Mouse (Mus musculus): Measurements from ENCODE around the gene Tomm34. TPM values are rescaled to one million over a fixed set of nuclear protein-coding genes. Genes with fewer than 3 reads are reported as not detected.

Gene Tomm34
- polyA plus RNA-seq, 1 experiment from 2014 or later = 20.5 TPM

- no peak for TF ChIP-seq EP300 (optimal IDR thresholded peaks at IDR 0.05)
- TF ChIP-seq CTCF (IDR thresholded peaks at IDR 0.05; ENCODE audit: low read depth) = no peak
- Histone ChIP-seq H3K27me3 (ENCODE audit: control insufficient read depth, insufficient read depth, low read length) (no peaks in the 10 kb centered on the region), H3K9me3 (ENCODE audit: control insufficient read depth, low read length) (no peaks in the 10 kb centered on the region), H3K27ac (replicated peaks) (no peak overlapping the region), H3K36me3 (ENCODE audit: control insufficient read depth, insufficient read depth, low read length) (peaks cover 42% of the 10 kb centered on the region), H3K4me1 (replicated peaks; ENCODE audit: control insufficient read depth, insufficient read depth) (no peaks in the 10 kb centered on the region), H3K9ac (ENCODE audit: low read length) (no peak overlapping the region), H3K4me3 (ENCODE audit: low read depth, low read length) (no peak overlapping the region), H3K4me2 (replicated peaks; ENCODE audit: low read depth) (no peak overlapping the region)
- WGBS = 94% methylated on average over 8 of the region's 8 CpGs
- ATAC-seq (ENCODE audit: low FRiP score, low TSS enrichment) (no peak), DNase-seq (ENCODE audit: low spot score) (no peak)
Observed at GRCm38 (mm10) chr2:164059634-164060235, 11.2 kb downstream of the Tomm34 start.

- no peak for TF ChIP-seq EP300 (optimal IDR thresholded peaks at IDR 0.05)
- TF ChIP-seq CTCF (IDR thresholded peaks at IDR 0.05; ENCODE audit: low read depth) = no peak
Observed at GRCm38 (mm10) chr2:164054671-164055070, 16.3 kb downstream of the Tomm34 start.

GRCm38 (mm10) chr2:164053767-164054166, 17.2 kb downstream of the Tomm34 start:
- H3K4me3 ChIP-seq (ENCODE audit: low read depth, low read length) = no peak overlapping the region
- WGBS = 86% methylated on average over 8 of the region's 8 CpGs
- DNase-seq (ENCODE audit: low spot score) (no peak), ATAC-seq (ENCODE audit: low FRiP score, low TSS enrichment) (no peak)
- TF ChIP-seq EP300 (optimal IDR thresholded peaks at IDR 0.05) (no peak), CTCF (IDR thresholded peaks at IDR 0.05; ENCODE audit: low read depth) (no peak)
- no peaks in the 10 kb centered on the region for H3K4me1 ChIP-seq (replicated peaks; ENCODE audit: control insufficient read depth, insufficient read depth)
- no peak overlapping the region for H3K27ac ChIP-seq (replicated peaks)
- H3K4me2 ChIP-seq (replicated peaks; ENCODE audit: low read depth) = no peak overlapping the region
- H3K27me3 ChIP-seq (ENCODE audit: control insufficient read depth, insufficient read depth, low read length) = no peaks in the 10 kb centered on the region
- no peaks in the 10 kb centered on the region for H3K9me3 ChIP-seq (ENCODE audit: control insufficient read depth, low read length)
- no peak overlapping the region for H3K9ac ChIP-seq (ENCODE audit: low read length)
- peaks cover 36% of the 10 kb centered on the region for H3K36me3 ChIP-seq (ENCODE audit: control insufficient read depth, insufficient read depth, low read length)

More at GRCm38 (mm10) chr2:164054671-164055070, 16.3 kb downstream of the Tomm34 start:
- 97% methylated on average over 8 of the region's 8 CpGs for WGBS
- Histone ChIP-seq H3K4me2 (replicated peaks; ENCODE audit: low read depth) (no peak overlapping the region), H3K9me3 (ENCODE audit: control insufficient read depth, low read length) (no peaks in the 10 kb centered on the region), H3K4me1 (replicated peaks; ENCODE audit: control insufficient read depth, insufficient read depth) (no peaks in the 10 kb centered on the region), H3K9ac (ENCODE audit: low read length) (no peak overlapping the region), H3K4me3 (ENCODE audit: low read depth, low read length) (no peak overlapping the region), H3K36me3 (ENCODE audit: control insufficient read depth, insufficient read depth, low read length) (peaks cover 42% of the 10 kb centered on the region), H3K27ac (replicated peaks) (no peak overlapping the region), H3K27me3 (ENCODE audit: control insufficient read depth, insufficient read depth, low read length) (no peaks in the 10 kb centered on the region)
- DNase-seq (ENCODE audit: low spot score) (no peak), ATAC-seq (ENCODE audit: low FRiP score, low TSS enrichment) (no peak)

GRCm38 (mm10) chr2:164047197-164047690, 23.7 kb downstream of the Tomm34 start:
- no peak for TF ChIP-seq EP300 (optimal IDR thresholded peaks at IDR 0.05)
- TF ChIP-seq CTCF (IDR thresholded peaks at IDR 0.05; ENCODE audit: low read depth) = no peak
- Histone ChIP-seq H3K4me1 (replicated peaks; ENCODE audit: control insufficient read depth, insufficient read depth) (no peaks in the 10 kb centered on the region), H3K9me3 (ENCODE audit: control insufficient read depth, low read length) (no peaks in the 10 kb centered on the region), H3K27me3 (ENCODE audit: control insufficient read depth, insufficient read depth, low read length) (no peaks in the 10 kb centered on the region), H3K9ac (ENCODE audit: low read length) (no peak overlapping the region), H3K4me2 (replicated peaks; ENCODE audit: low read depth) (peak overlapping the region; percentile 39), H3K36me3 (ENCODE audit: control insufficient read depth, insufficient read depth, low read length) (0 out of 2 replicates have a peak, but pooled peaks cover under 1% of the 10 kb centered on the region), H3K27ac (replicated peaks) (no peak overlapping the region), H3K4me3 (ENCODE audit: low read depth, low read length) (peak overlapping the region; percentile 18; the same call in 1 of the 2 replicates)
- 3% methylated on average over 14 of the region's 16 CpGs for WGBS
- peak; percentile 93 for ATAC-seq (ENCODE audit: low FRiP score, low TSS enrichment)
- DNase-seq (ENCODE audit: low spot score) = peak; percentile 76

GRCm38 (mm10) chr2:164041523-164041922, 29.4 kb downstream of the Tomm34 start:
- Histone ChIP-seq H3K9me3 (ENCODE audit: control insufficient read depth, low read length) (no peaks in the 10 kb centered on the region), H3K4me2 (replicated peaks; ENCODE audit: low read depth) (no peak overlapping the region), H3K27ac (replicated peaks) (no peak overlapping the region), H3K9ac (ENCODE audit: low read length) (no peak overlapping the region), H3K4me1 (replicated peaks; ENCODE audit: control insufficient read depth, insufficient read depth) (no peaks in the 10 kb centered on the region), H3K27me3 (ENCODE audit: control insufficient read depth, insufficient read depth, low read length) (no peaks in the 10 kb centered on the region), H3K4me3 (ENCODE audit: low read depth, low read length) (no peak overlapping the region), H3K36me3 (ENCODE audit: control insufficient read depth, insufficient read depth, low read length) (no peaks in the 10 kb centered on the region)
- no peak for DNase-seq (ENCODE audit: low spot score)
- no peak for TF ChIP-seq CTCF (IDR thresholded peaks at IDR 0.05; ENCODE audit: low read depth)
- TF ChIP-seq EP300 (optimal IDR thresholded peaks at IDR 0.05) = no peak
- WGBS = 67% methylated on average over 2 of the region's 2 CpGs
- no peak for ATAC-seq (ENCODE audit: low FRiP score, low TSS enrichment)

- Histone ChIP-seq H3K4me1 (replicated peaks; ENCODE audit: control insufficient read depth, insufficient read depth) (no peaks in the 10 kb centered on the region), H3K36me3 (ENCODE audit: control insufficient read depth, insufficient read depth, low read length) (no peaks in the 10 kb centered on the region), H3K27me3 (ENCODE audit: control insufficient read depth, insufficient read depth, low read length) (no peaks in the 10 kb centered on the region), H3K9me3 (ENCODE audit: control insufficient read depth, low read length) (no peaks in the 10 kb centered on the region), H3K9ac (ENCODE audit: low read length) (no peak overlapping the region), H3K4me2 (replicated peaks; ENCODE audit: low read depth) (no peak overlapping the region), H3K4me3 (ENCODE audit: low read depth, low read length) (no peak overlapping the region), H3K27ac (replicated peaks) (no peak overlapping the region)
- ATAC-seq (ENCODE audit: low FRiP score, low TSS enrichment) (no peak), DNase-seq (ENCODE audit: low spot score) (no peak)
- 69% methylated on average over 6 of the region's 6 CpGs for WGBS
- TF ChIP-seq EP300 (optimal IDR thresholded peaks at IDR 0.05) (no peak), CTCF (IDR thresholded peaks at IDR 0.05; ENCODE audit: low read depth) (no peak)
Observed at GRCm38 (mm10) chr2:164040949-164041348, 30.0 kb downstream of the Tomm34 start.

Data from stomach, postnatal 0 days (tissue).